Mouse (Mus musculus) spleen, embryonic (tissue): ENCODE measurements around the gene Isg15.
"Not testable (repeated sequence)": the region's sequence is repeated elsewhere in the genome, so short reads cannot be mapped to it uniquely, and the experiment has no call there.

Source experiments
- CTCF ChIA-PET: fragments of 350-600 bp; sonication (Branson Sonifier 250); formaldehyde crosslinking; loops from one replicate; lab custom pipeline; 2022; lab: Charles Lee

The Isg15 gene

GRCm38 (mm10) chr4:156166477-156166876 lies 34.1 kb downstream of the Isg15 start:
- CTCF ChIA-PET: no interaction called here

- CTCF ChIA-PET: no interaction called here
Measured at GRCm38 (mm10) chr4:156154771-156155170, 45.8 kb downstream of the Isg15 start.

GRCm38 (mm10) chr4:156150887-156151286 lies 49.7 kb downstream of the Isg15 start:
- CTCF ChIA-PET: not testable (repeated sequence)
